Mouse (Mus musculus) heart, postnatal 0 days (tissue): ENCODE measurements around the gene C1rb. TPM values are rescaled to one million over a fixed set of nuclear protein-coding genes. Genes with fewer than 3 reads are reported as not detected.
"Not testable (repeated sequence)": the region's sequence is repeated elsewhere in the genome, so short reads cannot be mapped to it uniquely, and the experiment has no call there.

Source experiments
- ATAC-seq: fragments of 200-750 bp; cut with Nextera tagmentation; 2 replicates; pipeline ENCODE4 v1.8.0; 2017; ENCODE audit warnings: low read depth, moderate number of reproducible peaks, moderate library complexity; ENCODE audit not compliant: insufficient read depth
- DNase-seq: peaks from one replicate; pipeline ENCODE4 v3.0.0-alpha.2; 2016; ENCODE audit warnings: low spot score
- H3K27ac ChIP-seq: fragments of 300-500 bp; sonication (generic); 2 replicates; pipeline ENCODE4 v1.5.1; 2014; ENCODE audit warnings: low read depth, mild to moderate bottlenecking
- H3K27me3 ChIP-seq: fragments of 300-500 bp; sonication (generic); 2 replicates; pipeline ENCODE4 v1.6.1; 2014; ENCODE audit warnings: low read length, mixed read lengths; ENCODE audit not compliant: control insufficient read depth, insufficient read depth
- H3K36me3 ChIP-seq: fragments of 300-500 bp; sonication (generic); replicated peaks from 2 replicates; pipeline ENCODE4 v1.6.1; 2014; ENCODE audit warnings: low read length, mixed read lengths; ENCODE audit not compliant: control insufficient read depth, insufficient read depth
- H3K4me1 ChIP-seq: fragments of 300-500 bp; sonication (generic); 2 replicates; pipeline ENCODE4 v1.6.1; 2014; ENCODE audit warnings: antibody characterized with exemption; ENCODE audit not compliant: control insufficient read depth, insufficient read depth
- H3K4me2 ChIP-seq: fragments of 300-500 bp; sonication (generic); 2 replicates; pipeline ENCODE4 v1.6.1; 2014; ENCODE audit warnings: low read depth, mild to moderate bottlenecking, low read length, moderate library complexity
- H3K4me3 ChIP-seq: fragments of 300-500 bp; sonication (generic); 2 replicates; pipeline ENCODE4 v1.5.1; 2014; ENCODE audit warnings: low read depth, low read length
- H3K9ac ChIP-seq: fragments of 300-500 bp; sonication (generic); replicated peaks from 2 replicates; pipeline ENCODE4 v1.6.1; 2014; ENCODE audit warnings: low read depth, low read length, mixed read lengths
- H3K9me3 ChIP-seq: fragments of 300-500 bp; sonication (generic); replicated peaks from 2 replicates; pipeline ENCODE4 v1.6.1; 2016; ENCODE audit warnings: low read length; ENCODE audit not compliant: control insufficient read depth
- CTCF ChIP-seq: IDR thresholded peaks from 2 replicates; pipeline ENCODE4 v1.5.1; 2016; ENCODE audit warnings: antibody characterized with exemption, control low read depth, low read depth
- EP300 ChIP-seq: IDR thresholded peaks from 2 replicates; pipeline ENCODE4 v1.6.1; 2016; ENCODE audit warnings: antibody characterized with exemption, low read depth
- WGBS: fragments of 180-500 bp; shearing (Covaris S2); extraction: QIAGEN DNeasy Blood & Tissue Kit; methylation state at CpG from one replicate; pipeline ENCODE4 v1.1.7; 2014; 5-methylcytosine and 5-hydroxymethylcytosine counted together
- polyA plus RNA-seq: library from polyadenylated mRNA; unstranded; fragments of >200 nt; fragmentation: Nextera tagmentation; extraction: Ambion mirVana; gene quantifications from 2 replicates; pipeline ENCODE4 v1.2.1, GENCODE M21; 2015
- total RNA-seq: library from RNA; depleted of rRNA; stranded (reverse); fragments of >200 nt; gene quantifications from 2 replicates; pipeline ENCODE4 v1.2.3, GENCODE M21; 2014; ENCODE audit warnings: low replicate concordance

C1rb gene
- total and polyA plus RNA-seq, 2 experiments from 2014 or later = not detected

DNA sequence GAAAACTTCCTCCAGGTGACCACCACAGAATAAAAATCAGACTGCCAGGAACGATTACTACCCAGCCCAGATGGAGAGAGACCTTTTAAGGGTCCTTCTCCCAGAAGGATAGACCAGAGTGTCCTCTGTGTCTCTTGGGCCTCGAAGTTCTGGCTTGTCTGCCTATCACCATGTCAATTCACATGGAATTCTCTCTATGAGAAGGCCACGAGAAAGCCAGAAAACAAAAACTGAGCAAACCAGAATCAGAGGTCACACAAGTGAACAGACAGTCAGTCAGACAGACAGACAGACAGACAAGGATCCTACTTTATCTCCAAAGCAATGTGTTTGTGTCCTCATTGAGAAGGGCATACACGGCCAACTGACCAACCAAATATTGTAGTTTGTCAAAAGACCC, 16.2 kb downstream of the C1rb start:
- ATAC-seq = no peak
- Histone ChIP-seq H3K36me3 (no peaks in the 10 kb centered on the region), H3K9ac (no peak overlapping the region), H3K4me2 (no peak overlapping the region), H3K4me1 (no peaks in the 10 kb centered on the region), H3K4me3 (no peak overlapping the region), H3K27me3 (no peaks in the 10 kb centered on the region), H3K27ac (no peak overlapping the region), H3K9me3 (no peaks in the 10 kb centered on the region)
- TF ChIP-seq CTCF = no peak
- no peak for TF ChIP-seq EP300
- DNase-seq = no peak
- 65% methylated on average over 4 of the region's 4 CpGs for WGBS

DNA sequence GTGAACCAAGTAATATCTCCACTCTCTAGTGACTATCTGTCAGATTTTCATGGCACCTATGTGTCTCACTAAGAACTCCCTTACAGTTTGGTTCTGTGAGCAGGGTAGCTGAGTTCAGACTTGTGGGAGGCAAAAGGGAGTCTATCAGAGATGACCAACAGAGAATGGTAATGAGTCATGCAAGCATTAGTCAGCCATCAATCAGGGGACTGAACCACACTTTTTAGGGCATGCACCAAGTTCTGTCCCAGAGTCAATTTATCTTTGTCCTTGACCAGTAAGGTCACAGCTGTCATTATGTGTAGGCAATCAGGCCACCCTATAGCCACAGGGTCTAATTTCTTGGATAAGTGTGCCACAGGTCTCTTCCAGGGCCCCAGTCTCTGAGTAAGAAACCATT, 18.7 kb downstream of the C1rb start:
- no peak for DNase-seq
- ATAC-seq = no peak
- H3K4me1 ChIP-seq = no peaks in the 10 kb centered on the region
- H3K9ac ChIP-seq = no peak overlapping the region
- H3K27ac ChIP-seq = no peak overlapping the region
- TF ChIP-seq CTCF (no peak), EP300 (no peak)
- H3K4me3 ChIP-seq = no peak overlapping the region
- H3K9me3 ChIP-seq = no peaks in the 10 kb centered on the region
- H3K36me3 ChIP-seq = no peaks in the 10 kb centered on the region
- no peaks in the 10 kb centered on the region for H3K27me3 ChIP-seq
- no peak overlapping the region for H3K4me2 ChIP-seq

DNA sequence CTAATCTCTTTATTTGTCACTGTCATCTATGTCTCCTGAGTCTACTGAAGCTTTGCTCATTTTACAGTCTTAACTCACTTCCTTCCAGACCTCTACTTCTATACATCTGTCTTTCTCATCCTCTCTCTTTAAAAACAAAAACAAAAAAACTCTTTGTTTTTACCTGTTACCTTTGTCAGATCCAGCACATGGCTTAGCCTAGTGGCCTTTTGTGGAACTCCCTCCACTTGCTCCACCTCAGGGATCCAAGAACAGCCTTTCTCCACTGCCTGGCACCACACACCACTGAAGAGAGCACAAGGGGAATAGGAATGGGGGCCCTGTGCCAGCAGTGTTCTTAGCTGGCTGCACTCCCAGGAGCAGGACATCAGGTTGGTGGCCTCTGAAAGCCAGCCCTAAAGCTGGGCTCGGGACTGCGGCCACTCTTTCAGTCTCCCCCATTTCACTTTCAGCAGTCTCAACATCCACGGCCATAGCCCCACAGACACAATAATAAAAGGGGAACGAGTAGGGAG, 22.1 kb downstream of the C1rb start:
- H3K4me1 ChIP-seq = no peaks in the 10 kb centered on the region
- H3K9ac ChIP-seq = no peak overlapping the region
- no peak overlapping the region for H3K27ac ChIP-seq
- DNase-seq = peak; percentile 50
- H3K4me2 ChIP-seq = no peak overlapping the region
- H3K4me3 ChIP-seq = no peak overlapping the region
- TF ChIP-seq EP300 (no peak), CTCF (peak; percentile 36)
- no peaks in the 10 kb centered on the region for H3K36me3 ChIP-seq
- 69% methylated on average over 4 of the region's 4 CpGs for WGBS
- no peaks in the 10 kb centered on the region for H3K9me3 ChIP-seq
- ATAC-seq = peak; percentile 87
- H3K27me3 ChIP-seq = no peaks in the 10 kb centered on the region

DNA sequence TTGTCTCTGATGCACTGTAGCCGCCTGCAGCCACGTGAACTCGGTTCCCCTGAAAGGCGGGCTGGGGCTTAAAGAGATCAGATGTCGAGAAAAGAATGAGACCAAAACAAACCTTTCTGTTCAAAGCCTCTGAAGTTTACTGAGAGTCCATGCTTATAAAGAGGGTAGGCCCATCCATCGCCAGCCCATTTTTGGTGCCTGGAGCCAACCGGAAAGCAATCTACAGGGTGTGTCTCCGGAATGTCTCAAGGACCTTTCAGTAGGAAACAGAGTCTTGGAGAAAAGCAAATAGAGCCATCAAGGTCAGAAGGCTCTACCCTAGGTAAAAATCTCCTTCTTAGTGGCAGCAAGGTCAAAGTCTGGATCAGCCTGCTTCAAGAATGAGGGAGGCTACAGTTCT, 23.0 kb downstream of the C1rb start:
- Histone ChIP-seq H3K36me3 (no peaks in the 10 kb centered on the region), H3K9me3 (no peaks in the 10 kb centered on the region), H3K4me1 (no peaks in the 10 kb centered on the region), H3K27me3 (no peaks in the 10 kb centered on the region), H3K4me3 (no peak overlapping the region), H3K27ac (no peak overlapping the region), H3K4me2 (no peak overlapping the region), H3K9ac (no peak overlapping the region)
- WGBS = 82% methylated on average over 8 of the region's 8 CpGs
- TF ChIP-seq EP300 (no peak), CTCF (no peak)
- no peak for DNase-seq
- no peak for ATAC-seq

DNA sequence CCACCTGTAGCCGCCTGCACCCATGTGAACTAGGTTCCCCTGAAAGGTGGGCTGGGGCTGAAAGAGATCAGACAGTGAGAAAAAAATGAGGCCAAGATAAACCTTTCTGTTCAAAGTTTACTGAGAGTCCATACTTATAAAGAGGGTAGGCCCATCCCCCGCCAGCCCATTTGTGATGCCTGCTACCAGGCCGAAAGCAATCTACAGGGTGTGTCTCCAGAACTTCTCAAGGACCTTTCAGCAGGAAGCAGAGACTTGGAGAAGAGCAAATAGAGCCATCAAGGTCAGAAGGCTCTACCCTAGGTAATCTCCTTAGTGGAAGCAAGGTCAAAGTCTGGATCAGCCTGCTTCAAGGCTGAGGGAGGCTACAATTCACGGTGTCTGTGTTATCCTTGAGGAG, 31.9 kb downstream of the C1rb start:
- Histone ChIP-seq H3K4me1 (no peaks in the 10 kb centered on the region), H3K9ac (no peak overlapping the region), H3K4me3 (no peak overlapping the region), H3K27ac (no peak overlapping the region), H3K27me3 (no peaks in the 10 kb centered on the region), H3K36me3 (no peaks in the 10 kb centered on the region), H3K4me2 (no peak overlapping the region), H3K9me3 (peaks cover 3% of the 10 kb centered on the region; the same call in 1 of the 2 replicates)
- WGBS = 87% methylated on average over 4 of the region's 4 CpGs
- no peak for DNase-seq
- TF ChIP-seq CTCF = no peak
- no peak for TF ChIP-seq EP300
- no peak for ATAC-seq

DNA sequence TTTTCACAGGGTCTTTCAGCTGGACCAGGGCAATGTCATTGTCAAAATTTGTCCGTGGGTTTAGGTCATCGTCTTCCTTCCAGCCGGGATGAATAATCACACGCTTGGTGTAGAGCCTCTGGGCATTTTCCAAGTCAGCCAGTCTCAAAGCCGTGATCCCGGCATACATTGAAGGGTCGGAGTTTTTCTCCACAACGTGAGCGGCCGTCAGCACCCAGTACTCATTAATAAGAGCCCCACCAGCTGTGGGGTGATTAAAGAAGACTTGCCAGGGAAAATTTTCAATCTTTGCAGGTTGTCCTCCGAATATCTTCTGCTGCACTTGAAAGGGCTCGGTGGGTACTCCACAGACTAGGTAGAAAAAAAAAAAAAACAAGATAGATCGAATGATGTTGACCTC, 55.5 kb downstream of the C1rb start:
- ATAC-seq (no peak), DNase-seq (no peak)
- H3K9ac ChIP-seq = no peak overlapping the region
- no peaks in the 10 kb centered on the region for H3K9me3 ChIP-seq
- H3K4me1 ChIP-seq = no peaks in the 10 kb centered on the region
- H3K36me3 ChIP-seq = no peaks in the 10 kb centered on the region
- 81% methylated on average over 13 of the region's 13 CpGs for WGBS
- TF ChIP-seq EP300 = no peak
- TF ChIP-seq CTCF = no peak
- no peak overlapping the region for H3K27ac ChIP-seq
- H3K27me3 ChIP-seq = no peaks in the 10 kb centered on the region
- H3K4me3 ChIP-seq = no peak overlapping the region
- no peak overlapping the region for H3K4me2 ChIP-seq

DNA sequence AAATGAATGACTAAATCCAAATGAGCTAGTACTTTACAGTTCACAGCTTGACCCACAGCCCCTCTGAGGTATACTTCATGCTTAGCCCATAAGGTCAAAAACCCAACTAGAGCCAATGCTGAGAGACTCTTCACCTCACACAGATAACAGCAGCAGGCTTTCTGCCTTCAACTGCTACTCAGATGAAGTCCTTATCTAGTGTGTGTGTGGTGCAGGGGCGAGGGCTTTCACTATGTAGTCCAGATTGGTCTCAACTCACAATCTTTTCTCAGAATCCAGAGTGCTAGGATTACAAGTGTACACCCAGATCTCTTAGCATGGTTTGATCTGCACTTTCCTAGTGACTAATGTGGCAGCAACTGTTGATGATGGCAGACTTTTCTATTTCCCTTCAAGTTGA, 56.1 kb downstream of the C1rb start:
- not testable (repeated sequence) for H3K36me3 ChIP-seq, H3K27me3 ChIP-seq, H3K4me1 ChIP-seq, H3K9me3 ChIP-seq, H3K9ac ChIP-seq, DNase-seq, H3K4me3 ChIP-seq, H3K4me2 ChIP-seq, H3K27ac ChIP-seq, ATAC-seq
- 12% methylated on average over 1 of the region's 1 CpGs for WGBS
